Mouse (Mus musculus): ENCODE data around the gene Snrnp35. TPM values are rescaled to one million over a fixed set of nuclear protein-coding genes. Genes with fewer than 3 reads are reported as not detected.

Gene Snrnp35
- polyA plus RNA-seq, 3 experiments from 2014 or later, result 6.5 to 12.1 (median 9.7) TPM

DNA sequence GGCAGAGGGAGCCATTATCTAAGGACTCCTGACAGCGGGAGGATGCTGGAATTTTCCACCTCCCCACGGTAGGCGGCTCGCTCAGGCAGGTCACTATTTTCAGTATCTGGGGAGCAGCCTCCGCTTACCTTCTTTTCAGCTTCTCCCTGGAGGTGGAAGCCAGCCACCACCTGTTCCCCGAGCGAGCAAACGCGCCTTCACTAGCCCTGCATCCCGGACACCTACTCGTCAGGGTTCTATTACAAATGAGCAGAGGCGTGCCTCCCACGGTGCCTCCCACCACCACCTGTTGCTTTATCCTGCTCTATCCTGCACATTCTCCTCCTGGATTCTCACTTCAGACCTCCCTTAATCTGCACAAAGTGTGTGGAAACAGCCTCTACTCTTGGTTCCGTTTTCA is 20.8 kb downstream of the Snrnp35 start:
- no peak for ATAC-seq

DNA sequence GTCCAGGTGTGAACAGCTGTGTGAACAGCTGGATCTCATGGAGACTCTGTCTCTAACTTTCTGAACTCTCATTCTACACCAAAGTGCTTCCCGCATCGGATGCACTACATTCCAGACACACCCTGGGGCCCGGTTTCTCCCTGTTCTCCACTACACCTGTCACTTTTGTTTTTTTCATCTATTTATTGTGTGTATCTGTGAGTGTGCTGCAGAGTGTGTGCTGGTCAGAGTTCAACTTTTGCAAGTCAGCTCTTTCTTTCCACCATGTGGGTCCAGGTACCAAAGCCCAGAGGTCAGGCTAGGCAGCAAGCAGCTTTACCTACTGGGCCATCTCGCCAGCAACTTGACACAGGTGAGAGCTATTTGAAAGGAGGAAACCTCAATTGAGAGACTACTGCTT is 22.3 kb downstream of the Snrnp35 start:
- no peak for ATAC-seq

DNA sequence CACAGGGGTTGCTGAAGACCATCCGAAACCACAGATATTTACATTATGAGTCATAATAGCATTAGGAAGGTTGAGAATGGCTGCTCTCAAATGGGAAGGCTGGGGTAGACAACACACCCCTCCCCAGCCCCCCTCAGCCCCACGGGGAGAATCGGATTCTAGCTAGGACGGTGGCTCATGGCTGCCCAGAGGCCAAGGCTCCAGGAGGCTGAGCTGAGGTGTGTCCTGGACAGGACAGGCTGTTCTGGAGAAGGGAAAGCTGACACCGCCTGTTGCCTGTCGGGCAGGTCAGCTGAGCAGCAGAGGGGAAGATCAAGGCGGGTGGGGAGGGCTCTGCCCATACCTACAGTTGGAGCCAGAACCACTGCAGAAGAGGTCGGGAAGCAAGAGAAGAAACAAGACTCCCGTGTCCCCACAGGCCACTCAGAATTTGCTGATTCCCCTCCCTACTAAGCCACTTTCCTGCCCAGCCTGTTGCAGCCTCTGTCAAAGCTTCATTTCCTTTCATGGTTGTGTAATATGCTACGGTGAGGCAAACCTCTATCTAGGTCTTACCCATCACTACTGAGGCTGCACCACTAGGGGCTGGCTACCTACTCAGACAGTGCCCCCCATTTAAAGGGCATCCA is 23.9 kb downstream of the Snrnp35 start:
- ATAC-seq, result no peak

DNA sequence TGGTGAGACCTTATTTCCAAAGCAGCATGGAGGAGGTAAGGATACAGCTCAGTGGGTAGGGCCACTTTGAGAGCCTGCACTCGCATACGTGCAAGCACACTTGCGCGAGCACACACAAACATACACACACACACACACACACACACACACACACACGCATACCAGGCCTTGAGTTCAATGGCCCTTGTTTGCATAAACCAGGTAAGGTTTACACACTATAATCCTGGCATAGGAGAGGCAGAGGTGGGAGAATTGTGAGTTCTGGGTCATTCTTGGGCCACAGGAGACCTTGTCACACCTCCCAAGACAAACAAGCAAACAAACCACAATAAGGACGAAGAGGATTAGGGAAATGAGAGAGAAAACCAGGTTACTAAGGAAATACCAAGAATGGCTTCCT is 26.3 kb downstream of the Snrnp35 start:
- no peak for ATAC-seq

DNA sequence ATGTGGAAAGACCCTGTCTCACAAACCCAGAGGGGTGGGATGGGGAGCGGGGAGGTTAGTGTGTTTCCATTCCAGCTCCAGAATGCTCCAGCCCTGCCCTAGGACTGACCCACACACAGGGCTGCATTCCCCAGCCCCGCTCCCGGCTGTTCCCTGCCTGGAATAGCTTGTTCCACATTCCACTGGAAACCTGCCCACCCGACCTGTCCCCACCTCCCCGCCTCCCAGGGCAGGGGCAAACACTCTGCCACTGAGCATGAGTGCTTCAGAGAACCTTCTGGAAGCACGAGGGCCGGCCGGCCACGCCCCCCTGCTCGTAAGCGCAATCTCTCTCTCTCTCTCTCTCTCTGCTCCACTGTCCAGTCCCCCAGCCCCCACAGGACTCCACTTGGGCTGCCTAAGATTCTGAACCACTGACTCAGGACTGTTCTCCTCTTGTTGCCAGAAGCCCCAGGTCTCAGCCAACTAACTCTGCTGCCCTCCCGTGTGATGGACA is 26.9 kb downstream of the Snrnp35 start:
- no peak for ATAC-seq

DNA sequence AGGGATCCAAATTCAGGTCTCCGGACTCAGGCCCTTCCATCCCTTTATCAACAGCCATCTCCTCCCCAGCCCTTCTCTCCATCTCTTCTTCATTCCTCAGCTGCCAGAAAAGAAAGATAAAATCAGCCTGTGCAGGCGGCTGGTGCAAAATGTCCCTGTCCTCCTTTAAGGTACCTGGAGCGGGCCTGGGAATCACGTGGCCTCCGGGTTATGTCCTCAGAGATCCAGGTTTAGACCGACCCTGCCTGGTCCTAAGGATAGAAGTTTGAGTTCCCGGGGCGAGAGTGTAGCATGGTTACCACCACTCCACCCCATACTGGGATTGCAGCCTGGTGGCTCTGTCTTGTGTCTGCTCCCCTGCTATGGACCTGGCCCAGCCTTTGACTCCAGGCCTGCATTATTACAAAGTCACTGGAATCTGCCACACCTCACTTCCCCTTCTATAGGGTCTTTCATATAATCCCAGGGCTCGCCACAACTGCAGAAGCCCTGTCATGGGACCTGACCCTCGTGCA is 27.7 kb downstream of the Snrnp35 start:
- no peak for ATAC-seq

DNA sequence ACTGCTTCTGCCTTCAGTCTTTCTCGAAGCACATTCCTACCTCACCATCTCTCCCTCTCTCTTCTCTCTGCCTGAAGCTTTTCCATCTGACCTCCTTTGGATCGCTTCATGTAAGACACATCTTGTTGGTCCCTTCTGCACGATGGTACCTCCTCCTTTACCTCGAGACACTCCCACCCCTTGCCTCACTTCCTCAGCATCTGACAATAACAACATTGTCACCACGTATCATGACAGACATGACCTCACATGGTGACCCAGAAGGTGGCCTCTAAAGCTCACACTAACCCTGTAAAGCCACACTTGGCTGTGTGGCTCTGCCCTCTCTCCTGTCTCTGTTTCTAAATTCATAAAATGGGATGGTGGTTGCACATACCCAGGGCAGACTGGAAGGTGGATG is 32.9 kb downstream of the Snrnp35 start:
- no peak for ATAC-seq

DNA sequence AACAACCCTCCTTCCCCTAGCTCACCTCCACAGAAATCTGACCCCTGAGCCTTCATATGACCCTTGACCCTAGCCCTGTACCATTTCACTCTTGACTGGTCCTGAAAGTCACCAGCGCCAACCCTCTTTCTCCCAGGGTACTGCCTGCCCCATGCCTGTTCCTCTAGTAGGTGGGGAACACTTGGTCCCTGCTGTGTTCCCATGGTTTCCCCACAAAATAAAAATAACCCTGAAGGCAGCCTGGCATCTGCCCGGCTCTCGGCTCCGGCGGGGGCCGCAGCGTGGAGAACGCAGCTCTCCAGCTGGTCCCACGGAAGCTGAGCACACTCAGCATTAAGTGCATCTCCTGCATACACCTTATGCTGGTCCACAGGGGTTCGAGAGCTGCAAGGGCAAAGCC is 35.7 kb downstream of the Snrnp35 start:
- no peak for ATAC-seq

DNA sequence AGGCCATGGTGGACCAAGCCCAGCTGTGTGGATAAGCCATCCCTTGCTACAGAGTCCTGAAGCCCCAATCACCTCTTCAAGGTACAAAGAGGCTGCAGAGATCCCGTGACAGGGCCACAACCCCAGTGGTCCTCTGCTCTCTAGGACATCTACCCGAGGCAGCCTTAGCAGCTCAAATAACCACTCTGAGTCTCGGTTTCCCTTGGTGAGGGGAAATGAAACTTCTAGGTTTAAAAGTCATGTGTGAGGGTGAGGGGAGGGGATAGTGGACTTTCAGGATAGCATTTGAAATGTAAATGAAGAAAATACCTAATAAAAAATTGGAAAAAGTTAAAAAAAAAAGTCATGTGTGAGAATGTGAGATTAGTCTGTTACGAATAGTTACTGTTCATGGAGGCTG is 38.7 kb downstream of the Snrnp35 start:
- no peak for ATAC-seq

DNA sequence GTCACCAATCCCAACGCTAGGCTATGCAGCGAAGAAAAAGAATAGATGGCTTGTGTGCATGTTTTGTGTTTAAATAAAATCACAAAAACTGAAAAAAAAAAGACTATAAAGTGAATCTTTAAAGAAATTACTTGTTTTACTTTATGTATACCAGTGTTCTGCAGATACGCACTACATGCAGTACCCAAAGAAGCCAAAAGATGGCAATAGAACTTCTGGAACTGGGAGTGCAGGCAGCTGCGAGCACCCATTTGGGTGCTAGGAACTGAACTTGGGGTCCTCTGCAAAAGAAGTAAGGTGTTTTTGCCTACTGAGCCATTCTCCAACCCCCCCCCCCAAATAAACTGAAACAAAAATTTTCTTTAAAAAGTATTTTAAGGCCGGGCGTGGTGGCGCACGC is 40.1 kb downstream of the Snrnp35 start:
- no peak for ATAC-seq

DNA sequence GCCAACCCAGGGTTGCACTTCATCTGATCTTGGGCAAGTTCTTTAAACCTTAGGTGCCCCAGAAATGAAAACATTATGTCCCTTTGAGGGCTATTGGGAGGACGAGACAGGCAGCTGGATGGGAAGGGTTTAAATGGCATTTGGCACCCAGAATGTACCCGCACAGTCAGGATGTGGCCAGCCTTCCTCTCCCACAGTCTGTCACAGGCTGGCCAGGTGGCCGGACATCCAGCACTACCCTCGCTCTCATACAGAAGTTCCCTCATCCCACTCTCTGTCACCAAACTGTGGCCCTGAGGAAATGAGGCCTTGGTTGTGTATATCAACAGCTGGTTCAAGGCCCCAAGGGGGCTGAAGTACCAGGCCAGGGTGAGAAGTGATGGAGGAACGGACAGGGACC is 42.0 kb downstream of the Snrnp35 start:
- ATAC-seq, result no peak

DNA sequence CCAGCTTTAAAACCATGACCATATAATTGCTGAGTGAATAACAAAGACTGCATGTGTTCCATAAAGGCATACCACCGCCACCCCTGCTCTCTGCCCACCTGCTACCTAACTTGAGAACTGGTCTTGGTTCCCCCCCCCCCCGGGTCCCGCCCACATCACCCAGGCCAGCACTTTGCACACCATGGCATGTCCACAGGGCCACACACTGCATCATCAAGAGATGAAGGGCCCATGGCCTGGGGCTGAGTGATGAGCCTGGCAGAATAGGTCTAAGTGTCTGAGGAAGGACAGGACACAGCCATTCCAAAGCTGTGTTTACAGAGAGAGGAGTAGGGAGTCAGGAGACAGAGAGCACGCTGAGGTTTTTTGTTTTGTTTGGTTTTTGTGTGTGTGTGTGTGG is 45.4 kb downstream of the Snrnp35 start:
- no peak for ATAC-seq

DNA sequence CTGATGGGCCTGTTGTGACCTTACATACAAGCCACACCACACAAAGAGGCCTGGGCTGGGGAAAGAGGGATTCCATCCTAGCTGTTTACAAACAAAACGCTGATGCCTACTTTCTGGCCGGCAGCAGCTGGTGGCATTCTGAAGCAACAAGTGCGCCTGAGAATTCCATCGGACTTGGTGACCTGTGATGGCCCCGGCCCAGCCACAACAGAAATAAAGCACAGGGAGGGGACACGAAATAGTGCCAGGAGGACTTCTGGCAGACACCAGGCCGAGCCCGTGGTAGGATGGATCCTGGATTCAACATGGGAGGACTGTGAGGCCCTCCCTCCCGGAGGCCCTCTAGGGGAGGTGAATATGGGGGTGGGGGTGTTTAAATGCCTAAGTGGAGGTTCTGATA is 45.9 kb downstream of the Snrnp35 start:
- no peak for ATAC-seq

DNA sequence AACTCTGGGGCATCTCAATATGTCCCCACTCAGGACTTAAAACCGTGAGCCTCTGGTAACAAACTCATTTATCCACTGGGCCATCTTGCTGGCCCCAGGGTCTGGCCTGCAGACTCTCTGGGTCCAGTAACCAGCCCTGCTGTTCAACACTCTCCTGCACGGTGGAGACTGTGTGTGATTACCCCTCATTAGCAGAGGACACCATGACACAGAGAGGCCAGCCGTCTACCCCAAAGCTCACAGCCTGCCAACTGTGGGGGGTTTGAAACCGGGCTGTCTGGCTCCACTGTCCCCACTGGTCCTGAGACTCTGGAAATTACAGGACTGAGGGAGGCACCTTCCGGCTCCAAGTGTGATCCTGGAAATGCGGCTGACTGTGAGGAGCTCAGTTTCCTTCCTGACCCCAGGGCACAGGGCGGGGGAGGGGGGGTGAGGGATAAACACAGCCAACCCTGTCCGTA is 46.3 kb downstream of the Snrnp35 start:
- ATAC-seq, result no peak

DNA sequence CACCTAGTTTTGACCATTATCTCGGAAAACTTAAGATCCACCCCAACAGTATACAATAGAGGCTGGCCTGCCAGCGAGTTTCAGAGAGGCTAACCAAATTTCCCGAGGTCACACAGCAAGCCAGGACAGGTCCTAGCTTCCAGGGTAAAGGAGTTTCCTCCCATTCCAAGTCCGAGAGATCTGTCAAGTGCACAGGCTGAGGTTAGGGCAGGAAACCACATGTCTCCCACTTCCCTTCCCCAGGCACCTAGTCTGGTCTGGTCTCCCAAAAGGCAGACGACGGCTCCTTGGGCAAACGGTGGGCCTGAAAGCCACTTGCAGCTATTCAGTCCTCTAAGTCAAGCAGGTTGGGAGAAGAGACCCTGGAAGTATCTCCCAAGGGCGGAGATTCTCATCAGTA is 46.8 kb downstream of the Snrnp35 start:
- no peak for ATAC-seq

DNA sequence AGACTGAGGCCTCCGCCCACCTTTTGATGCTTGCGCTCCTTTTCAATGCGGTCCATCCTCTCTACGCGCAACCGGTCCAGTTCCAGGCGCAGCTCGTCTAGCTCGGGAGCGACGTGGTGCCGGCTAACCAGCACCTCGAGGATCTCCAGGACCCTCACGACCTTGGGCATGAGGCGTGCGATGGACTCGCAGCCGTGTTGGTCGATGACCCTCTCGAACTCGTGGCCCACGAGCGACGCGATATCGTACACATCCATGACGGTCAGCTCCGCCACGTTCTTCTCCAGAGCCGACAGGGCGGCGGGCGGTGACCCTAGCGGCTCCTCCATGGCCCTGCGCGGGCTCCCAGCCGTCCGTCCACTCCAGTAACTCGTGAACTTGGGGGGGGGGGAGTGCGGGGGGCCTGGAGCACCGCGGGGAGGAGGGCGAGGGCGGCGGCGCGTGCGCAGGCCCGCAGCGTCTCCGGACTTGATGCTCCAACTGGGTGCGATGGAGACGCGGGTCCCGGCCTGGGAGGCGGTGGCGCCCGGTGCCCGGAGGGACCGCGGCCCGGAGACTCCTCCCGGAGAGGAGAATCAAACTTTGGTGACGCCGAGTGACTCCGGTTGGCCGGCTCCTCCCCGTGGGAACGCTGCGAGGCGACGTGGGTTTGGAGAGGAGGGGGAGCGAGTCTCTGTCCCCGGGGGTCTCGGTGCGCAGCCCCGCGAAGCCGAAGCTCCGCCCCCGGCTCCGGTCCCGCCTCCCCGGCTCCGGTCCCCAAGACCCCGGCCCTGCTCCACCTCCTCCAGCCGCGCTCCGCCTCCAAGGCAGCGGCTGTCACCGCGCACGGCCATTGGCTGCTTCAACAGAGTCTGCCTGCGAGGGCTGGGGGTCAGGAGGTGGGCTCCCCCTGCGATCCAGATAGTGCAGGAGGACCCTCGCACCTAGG is 48.0 kb downstream of the Snrnp35 start, which contains the start of gene Rilpl1:
Gene Rilpl1 (minus strand): TSS at position 737 of the 928 bp plus-strand sequence.
- ATAC-seq, result peak; percentile 82

DNA sequence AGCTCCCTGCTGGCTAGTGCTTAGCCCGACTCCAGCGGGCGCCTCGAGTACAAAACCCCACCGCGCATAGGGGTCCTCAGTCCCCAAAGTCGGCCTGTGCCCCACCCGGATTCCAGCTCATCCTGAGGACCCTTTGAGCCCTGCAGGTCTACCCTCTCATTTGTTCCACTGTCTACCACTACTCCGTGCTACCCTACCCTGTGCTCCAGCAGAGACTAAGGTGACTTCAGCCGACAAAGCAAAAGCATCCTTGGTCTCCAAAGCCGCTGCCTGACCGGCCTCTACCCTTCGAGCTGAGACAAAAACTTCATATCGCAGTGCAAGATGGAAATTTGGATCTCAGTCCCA is 48.6 kb downstream of the Snrnp35 start:
- peak; percentile 25 for ATAC-seq

DNA sequence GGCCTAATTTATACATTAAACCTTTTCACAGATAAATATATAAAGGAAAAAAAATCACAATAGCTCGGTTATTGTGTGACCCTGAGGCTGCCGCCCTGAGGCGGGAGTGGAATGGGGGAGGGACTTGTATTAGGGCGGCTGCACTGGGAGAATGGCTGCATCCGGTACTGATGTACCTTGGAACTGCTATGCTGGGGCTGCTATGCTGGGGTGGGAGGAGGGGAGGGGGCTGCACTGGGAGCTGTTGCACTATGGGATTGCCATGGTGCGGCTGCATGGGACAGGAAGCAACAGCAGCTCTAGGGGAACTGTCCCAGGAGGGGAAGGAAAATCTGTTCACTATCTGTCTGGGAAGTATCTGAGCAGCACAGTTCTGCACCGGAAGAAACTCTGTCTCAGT is 49.5 kb downstream of the Snrnp35 start:
- no peak for ATAC-seq

DNA sequence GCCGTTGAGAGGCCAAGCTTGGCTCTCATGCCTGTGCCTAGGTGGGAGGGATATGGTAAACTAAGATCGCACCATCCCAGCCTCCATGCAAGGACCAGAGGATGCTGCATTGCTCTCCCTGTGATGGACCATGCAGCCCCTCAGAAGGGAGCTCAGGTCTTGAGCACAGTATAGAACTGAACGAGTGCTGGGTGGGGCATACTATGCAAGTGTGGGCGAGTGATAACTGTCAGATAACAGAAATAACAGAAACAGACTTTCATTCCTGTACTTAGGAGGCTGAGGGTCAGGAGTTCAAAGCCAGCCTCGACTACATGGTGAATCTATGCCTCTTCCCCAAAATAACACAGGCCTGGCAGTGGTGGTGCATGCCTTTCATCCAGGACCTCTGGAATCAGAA is 52.1 kb downstream of the Snrnp35 start:
- no peak for ATAC-seq

DNA sequence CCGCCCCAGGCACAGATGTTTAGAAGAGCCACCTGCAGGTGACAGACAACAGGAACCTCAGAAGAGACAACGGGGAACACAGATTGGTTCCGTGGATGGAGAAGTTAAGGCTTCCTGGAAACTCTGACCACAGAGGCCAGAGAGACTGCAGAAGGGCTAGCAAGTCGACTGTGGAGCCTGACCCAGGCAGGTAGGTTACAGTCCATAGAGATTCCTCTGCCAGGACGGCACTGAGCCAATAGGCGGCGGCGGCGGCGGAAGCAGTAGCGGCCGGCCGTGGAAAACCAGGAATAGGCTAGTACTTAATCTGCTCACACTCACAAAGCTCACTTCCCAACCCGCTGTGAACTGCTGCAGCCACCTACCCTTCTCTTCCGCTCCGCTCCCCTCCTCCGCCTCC is 53.8 kb downstream of the Snrnp35 start:
- ATAC-seq, result no peak

DNA sequence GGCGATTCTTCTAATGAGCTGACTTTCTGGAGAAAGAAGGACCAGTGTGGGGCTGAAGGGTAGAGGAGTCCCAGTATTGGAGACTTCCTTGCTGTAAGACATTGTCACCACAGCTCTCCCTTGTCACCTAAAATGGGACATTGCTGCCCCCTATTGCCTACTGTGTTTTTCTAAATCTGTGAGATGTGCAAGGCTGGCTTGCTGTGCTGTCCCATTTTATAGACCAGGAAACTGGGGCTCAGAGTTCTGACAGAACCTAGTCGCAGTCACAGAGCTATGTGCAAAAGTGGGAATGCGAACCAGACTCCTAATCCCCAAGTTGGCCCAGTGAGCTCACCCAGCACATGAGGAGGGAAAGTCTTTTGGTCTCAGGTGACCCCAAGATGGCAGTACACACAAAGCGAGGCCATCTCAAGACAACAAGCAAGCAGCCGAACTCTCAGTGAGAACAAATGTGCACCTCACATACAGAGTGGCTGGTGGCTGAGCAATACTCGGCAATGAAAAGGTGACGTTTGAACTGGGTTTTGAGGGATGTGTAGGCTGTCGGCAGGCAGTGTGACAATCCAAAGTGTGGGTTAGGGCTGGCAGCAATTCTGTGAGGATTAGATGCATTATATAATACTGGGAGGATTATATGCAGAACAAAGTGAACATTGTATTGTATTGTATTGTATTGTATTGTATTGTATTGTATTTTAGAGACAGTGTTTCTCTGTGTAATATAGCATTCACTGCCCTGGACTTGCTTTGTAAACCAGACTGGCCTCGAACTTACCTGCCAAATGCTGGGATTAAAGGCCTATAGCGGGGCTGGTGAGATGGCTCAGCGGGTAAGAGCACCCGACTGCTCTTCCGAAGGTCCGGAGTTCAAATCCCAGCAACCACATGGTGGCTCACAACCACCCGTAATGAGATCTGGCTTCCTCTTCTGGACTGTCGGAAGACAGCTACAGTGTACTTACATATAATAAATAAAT is 56.2 kb downstream of the Snrnp35 start:
- peak; percentile 23 for ATAC-seq

DNA sequence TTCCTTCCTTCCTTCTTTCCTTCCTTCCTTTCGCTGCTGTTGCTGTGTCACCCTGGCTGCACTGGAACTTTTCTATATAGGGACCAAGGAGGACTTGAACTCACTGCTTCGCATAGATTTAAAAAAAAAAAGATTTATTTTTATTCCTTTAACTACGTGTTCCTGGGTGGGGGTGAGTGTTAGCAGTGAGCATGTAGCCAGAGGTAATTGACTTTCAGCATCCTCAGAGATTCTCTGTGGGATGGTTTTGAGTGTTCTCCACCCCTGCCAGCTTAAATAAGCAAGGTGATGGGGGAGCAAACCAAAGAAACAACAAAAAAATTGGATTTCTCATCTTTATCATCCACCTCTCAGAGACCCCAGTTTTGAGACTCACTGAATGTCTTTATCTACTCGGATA is 57.0 kb downstream of the Snrnp35 start:
- ATAC-seq, result no peak

DNA sequence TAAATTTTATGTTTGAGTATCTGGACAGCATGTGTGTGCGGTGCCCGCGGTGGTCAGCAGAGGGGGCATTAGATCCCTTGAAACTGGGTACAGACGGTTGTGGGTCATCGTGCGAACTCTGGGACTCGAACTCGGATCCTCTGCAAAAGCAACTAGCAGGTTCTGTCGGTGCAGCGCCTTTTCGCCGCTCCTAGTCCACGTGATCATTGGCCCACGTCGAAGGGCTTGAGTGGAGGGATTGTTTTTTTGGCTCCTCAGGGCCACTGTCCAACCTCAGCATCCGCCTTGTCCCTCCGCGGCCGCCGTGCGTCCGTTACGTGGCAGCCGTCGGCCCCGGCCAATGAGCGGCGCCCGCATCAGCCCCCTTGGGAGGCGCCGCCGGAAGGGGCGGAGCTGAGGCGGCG is 57.5 kb downstream of the Snrnp35 start, which contains the start of gene Tmed2:
Gene Tmed2 (plus strand): TSS at position 313 of the 404 bp plus-strand sequence.
- ATAC-seq, result peak; percentile 91

Data from inflammation-experienced regulatory T-cells, adult 6 months (primary cell).